Mouse (Mus musculus) heart, postnatal 14 days (tissue): ENCODE measurements around the gene Gpm6a. TPM values are rescaled to one million over a fixed set of nuclear protein-coding genes. Genes with fewer than 3 reads are reported as not detected.
"Not testable (repeated sequence)": the region's sequence is repeated elsewhere in the genome, so short reads cannot be mapped to it uniquely, and the experiment has no call there.

Experiments
- DNase-seq, 2 experiments: peaks; one replicate each; pipeline ENCODE4 v3.0.0; 2021 to 2022
- intact Hi-C: fragments of 180-260 bp; cut with DNase I; formaldehyde crosslinking; loops from one replicate; pipeline ENCODE4 v1.15.1; 2025
- total RNA-seq, 2 experiments: library from RNA; stranded (reverse); gene quantifications; 2 replicates each; pipeline ENCODE4 v1.2.3; 2021

The Gpm6a gene
- total RNA-seq, 2 experiments from 2014 or later = 8.9 to 11.5 TPM

- DNase-seq = no peak
- intact Hi-C loops = no loop called here
Observed at GRCm38 (mm10) chr8:55002398-55002797, 47.8 kb downstream of the Gpm6a start.

DNA sequence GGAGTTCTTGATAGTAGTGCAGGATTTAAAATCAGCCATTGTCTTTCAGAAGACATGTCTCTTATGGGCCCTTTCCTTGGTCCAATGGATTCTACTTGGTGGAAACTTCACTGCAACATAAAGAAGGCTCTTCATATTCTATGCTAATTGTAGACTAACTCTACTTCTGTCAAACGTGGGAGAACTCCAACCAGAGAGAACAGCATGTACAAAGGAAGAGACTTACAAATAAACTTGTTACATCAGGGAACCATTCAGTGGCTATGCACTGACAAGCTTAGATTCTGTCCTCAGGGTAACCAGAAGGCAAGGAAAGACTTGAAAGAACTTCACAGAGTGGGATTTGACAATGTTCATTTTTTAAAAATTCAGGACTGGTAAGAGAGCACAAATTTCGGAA lies 48.3 kb downstream of the Gpm6a start:
- no peak for DNase-seq
- intact Hi-C loops = no loop called here

GRCm38 (mm10) chr8:55012228-55012627 lies 57.6 kb downstream of the Gpm6a start:
- intact Hi-C loops = no loop called here
- no peak for DNase-seq

GRCm38 (mm10) chr8:55017071-55017470 lies 62.4 kb downstream of the Gpm6a start:
- intact Hi-C loops = no loop called here
- DNase-seq = no peak

DNA sequence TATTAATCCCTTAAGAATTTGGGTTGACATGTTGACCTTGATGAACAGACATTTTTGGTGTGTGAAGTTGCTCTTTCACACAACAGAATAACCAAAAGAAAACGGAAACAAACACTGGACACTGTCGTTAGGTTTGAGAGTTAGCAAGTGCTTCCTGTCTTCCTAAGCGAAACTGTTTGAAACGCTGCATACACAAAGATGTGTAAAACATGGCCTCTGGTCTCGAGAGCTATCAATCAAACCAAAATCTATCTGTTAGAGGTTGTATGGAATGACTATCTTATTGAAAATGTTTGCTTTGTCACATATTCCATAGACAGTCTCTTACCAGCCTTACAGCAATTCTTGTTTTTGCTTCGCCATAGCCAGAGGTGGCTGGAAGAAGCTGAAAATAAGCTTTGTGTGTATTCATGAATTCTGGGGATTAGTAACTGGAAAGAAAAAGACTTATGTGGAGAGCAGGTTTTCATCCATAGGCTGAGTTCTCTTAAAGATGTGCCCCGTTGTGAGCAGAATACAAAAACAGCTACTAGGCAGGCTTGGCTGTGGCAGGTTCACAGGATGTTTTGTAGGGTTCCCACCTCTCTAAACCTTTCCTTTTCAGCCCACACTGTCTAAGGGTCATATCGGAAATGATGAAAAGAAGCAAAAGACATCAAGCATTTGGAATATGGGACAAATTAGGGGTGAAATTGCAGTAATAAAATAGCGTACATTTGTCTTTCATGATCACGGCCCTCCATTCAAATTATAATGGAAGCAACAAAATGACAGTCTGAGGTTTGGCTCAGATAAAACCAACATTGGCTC lies 71.4 kb downstream of the Gpm6a start:
- no peak for DNase-seq
- intact Hi-C loops = no loop called here

GRCm38 (mm10) chr8:55026661-55027000 lies 72.0 kb downstream of the Gpm6a start:
- DNase-seq = no peak
- intact Hi-C loops = no loop called here

DNA sequence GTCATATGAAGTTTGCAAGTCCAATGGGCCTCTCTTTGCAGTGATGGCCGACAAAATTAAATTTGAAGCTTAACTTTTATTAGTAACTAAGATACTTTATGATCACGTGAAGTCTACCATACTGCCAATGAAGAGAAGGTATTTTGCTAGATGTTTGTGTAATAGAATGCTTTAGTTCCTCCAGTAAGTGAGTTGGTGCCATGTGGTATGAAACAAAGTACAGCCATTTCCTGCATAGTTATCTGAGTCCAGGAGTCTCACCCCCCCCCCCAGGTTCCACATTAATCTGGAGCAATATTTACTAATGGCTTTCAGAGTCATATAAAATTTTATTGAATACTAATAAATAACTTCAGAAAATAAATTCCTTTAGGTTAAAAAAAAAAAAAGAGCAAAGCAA lies 73.7 kb downstream of the Gpm6a start:
- intact Hi-C loops = no loop called here
- DNase-seq = no peak

DNA sequence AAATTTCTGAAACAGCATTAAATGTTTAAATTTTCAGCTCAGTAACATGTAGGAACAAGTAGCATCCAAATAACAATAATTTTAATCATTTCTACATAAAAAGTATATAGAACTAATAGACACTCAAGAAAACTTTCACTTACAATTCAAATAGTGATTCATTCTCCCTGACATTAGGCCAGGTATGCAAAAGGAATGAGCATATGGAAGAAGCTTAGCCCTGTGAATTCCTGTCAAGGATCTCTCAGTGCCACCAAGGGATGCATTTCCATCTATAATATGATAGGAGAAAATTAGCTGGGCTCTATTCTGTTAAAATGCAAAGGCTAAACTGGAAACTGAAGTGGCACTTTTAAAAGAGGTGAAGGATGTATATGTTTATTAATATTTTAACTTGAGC lies 76.5 kb downstream of the Gpm6a start:
- intact Hi-C loops = no loop called here
- DNase-seq = no peak

DNA sequence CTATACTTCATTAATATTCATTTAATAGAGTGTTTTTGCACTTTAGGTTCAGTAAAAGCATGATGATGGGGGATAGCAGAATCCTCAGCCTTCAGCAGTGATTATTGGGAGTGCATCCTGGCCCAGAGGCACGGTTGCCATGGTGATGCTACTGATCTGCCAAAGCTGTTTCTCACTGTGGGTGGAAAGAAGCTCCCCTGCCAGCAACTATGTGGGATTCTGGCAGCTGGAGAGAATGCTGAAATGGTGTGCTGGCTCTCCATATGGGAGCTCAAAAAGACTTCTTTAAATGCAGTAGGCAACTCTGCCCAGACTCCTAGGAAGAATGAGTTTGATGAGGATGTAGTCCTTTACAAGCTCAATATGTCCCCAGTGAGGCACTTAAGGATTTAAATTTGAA lies 79.7 kb downstream of the Gpm6a start:
- peak in 1 of 2 experiments; percentile 4 for DNase-seq
- intact Hi-C loops = no loop called here

GRCm38 (mm10) chr8:55035416-55035815 lies 80.8 kb downstream of the Gpm6a start:
- intact Hi-C loops = no loop called here
- DNase-seq = no peak

DNA sequence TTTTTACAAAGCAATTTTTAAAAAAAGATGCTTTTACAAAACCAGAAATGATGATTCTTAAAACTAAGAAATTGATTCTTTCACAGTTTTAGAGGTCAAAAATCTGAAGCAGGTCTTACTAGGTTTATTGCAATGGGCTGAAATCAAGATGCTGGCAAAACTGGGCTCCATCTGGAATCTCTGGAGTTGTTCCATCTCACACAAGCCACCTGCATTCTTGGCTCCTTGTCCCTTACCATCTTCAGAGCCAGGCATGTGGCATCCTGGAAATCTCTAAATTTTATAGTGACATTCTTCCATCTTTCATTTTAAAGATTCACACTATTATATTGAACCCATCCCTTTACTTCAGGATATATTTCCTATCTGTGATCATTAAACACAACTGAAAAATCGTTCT lies 88.3 kb downstream of the Gpm6a start:
- DNase-seq = no peak
- intact Hi-C loops = no loop called here

GRCm38 (mm10) chr8:55048396-55048795 lies 93.8 kb downstream of the Gpm6a start:
- intact Hi-C loops = no loop called here

DNA sequence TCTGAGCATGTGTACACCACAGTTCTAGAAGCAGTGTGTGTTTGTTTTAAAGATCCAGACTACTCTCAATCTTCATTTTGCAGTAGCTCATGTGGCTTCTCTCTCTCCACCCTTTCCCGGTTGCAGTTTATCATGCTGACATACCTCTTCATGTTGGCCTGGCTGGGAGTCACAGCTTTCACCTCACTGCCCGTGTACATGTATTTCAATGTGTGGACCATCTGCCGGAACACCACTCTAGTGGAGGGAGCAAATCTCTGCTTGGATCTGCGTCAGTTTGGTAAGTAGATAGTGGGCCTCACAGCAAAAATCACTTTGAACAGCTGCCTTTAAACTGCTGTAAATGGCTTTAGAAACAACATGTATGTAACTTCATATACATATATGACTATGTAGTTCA lies 95.3 kb downstream of the Gpm6a start:
- no peak for DNase-seq
- intact Hi-C loops = no loop called here

More at GRCm38 (mm10) chr8:55048396-55048795, 93.8 kb downstream of the Gpm6a start:
- no peak for DNase-seq

DNA sequence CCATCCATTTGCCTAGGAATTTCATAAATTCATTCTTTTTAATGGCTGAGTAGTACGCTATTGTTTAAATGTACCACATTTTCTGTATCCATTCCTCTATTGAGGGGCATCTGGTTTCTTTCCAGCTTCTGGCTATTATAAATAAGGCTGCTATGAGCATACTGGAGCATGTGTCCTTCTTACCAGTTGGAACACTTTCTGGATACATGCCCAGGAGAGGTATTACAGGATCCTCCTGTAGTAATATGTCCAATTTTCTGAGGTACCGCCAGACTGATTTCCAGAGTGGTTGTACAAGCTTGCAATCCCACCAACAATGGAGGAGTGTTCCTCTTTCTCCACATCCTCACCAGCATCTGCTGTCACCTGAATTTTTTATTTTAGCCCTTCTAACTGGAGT lies 114.2 kb downstream of the Gpm6a start:
- DNase-seq, intact Hi-C loops: not testable (repeated sequence)

DNA sequence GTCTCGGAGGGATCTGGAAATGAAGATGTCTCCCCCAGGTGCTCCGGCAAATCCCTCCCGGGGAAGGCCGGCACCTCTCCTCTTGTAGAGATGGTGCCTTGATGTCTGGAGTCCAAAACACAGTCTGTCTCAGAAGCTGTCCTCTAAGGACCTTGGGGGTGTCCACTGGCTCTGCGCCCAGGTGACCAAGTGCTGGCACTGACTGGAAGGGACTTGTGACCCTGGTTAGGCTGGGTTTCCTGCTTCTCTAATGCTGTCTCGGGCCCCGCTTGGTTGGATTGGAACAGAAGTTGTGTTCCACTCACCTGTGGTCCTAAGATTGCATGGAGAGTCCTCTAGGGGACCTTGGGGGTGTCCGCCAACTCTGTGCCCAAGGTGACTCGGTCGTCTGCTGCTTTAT lies 118.8 kb downstream of the Gpm6a start:
- intact Hi-C loops = no loop called here
- DNase-seq = no peak

DNA sequence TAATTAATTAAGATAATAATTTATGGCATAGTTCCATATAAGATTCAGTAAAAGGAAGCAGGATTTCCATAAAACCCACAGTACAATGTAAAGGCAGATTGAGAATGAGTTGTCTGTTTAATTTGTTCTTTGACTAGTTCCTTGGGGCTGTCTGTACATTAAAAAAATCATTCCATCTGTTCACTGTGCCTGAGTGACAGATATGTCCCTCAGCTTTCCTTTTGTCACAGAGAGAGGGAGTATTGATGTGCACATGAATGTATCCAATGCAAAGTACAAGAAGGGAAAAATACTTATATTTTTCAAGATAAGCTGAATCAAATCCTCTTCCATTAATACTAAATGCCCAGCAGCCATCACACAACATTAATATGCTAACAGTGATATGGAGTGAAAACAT lies 147.6 kb downstream of the Gpm6a start:
- intact Hi-C loops = no loop called here
- DNase-seq = no peak

DNA sequence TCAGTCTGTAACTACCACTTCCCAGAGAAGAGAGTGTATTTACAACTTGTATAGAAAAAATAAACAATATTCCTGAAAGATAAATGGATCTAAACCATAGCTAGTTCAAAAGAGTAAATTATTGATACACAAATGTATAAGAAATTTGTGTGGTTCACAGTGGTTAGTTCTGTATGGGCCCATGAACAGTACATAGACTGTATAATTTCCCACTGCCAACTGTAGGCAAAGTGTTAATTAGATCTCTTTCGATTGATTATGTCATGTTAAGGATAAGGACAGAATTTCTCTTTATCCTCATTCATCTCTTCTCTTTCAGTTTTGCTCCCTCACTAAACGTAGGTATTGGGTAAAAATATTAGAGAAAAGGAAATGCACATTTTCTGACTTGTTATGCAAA lies 148.4 kb downstream of the Gpm6a start:
- intact Hi-C loops = no loop called here
- DNase-seq = no peak

GRCm38 (mm10) chr8:55103891-55104481 lies 149.3 kb downstream of the Gpm6a start:
- intact Hi-C loops = no loop called here
- DNase-seq = no peak
